17 mouse cellular contexts compared by ENCODE assay signal in genomic region chr8:121421009-121421408, GRCm38 (mm10).
A peak's percentile ranks its signal among the peaks of the same experiment; 100 is the strongest.
DNase-seq lines count a peak whose midpoint lies in the region; ATAC-seq and TF ChIP-seq lines count a peak whose summit lies in the region.
"Had no signal": no experiment of that assay in that cellular context is flagged by ENCODE, and none has a peak within 500 bp of the region (broad histone marks: within the 10 kb centered on the region; RNA-seq: fewer than 3 reads in every experiment).

No protein-coding gene starts in this region.

- no peak for TF ChIP-seq POLR2A in cortical plate, adult 2 months (IDR thresholded peaks at IDR 0.05; ENCODE audit: extremely low read depth, insufficient read depth, low read length)

- H3K4me1 ChIP-seq in cortical plate, adult 2 months (ENCODE audit: control insufficient read depth, insufficient read depth, low read length): no peaks in the 10 kb centered on the region
- peaks cover 0 to 5% of the 10 kb centered on the region in 2 experiments; a peak in 2 of 4 replicates for H3K4me1 ChIP-seq in liver, embryonic 14.5 days (replicated peaks; ENCODE audit: control insufficient read depth in 2 of 2, insufficient read depth in 2 of 2, low read length in 1 of 2)
- H3K4me1 ChIP-seq: midbrain, embryonic 13.5 days had no signal

- peak overlapping the region; percentile 44; the same call in 1 of the 2 replicates for H3K27ac ChIP-seq in layer of hippocampus, adult 2 months
- peak overlapping the region; percentile 38; the same call in 1 of the 2 replicates for H3K27ac ChIP-seq in cortical plate, adult 2 months (ENCODE audit: insufficient read depth, low read length)
- H3K27ac ChIP-seq in liver, embryonic 14.5 days: no peak overlapping the region
- H3K27ac ChIP-seq: heart, embryonic 15.5 days; hindbrain, postnatal 0 days; kidney, embryonic 15.5 days; midbrain, embryonic 13.5 days had no signal

- H3K27me3 ChIP-seq in liver, embryonic 14.5 days (ENCODE audit: control insufficient read depth, insufficient read depth, low read length): no peaks in the 10 kb centered on the region
- H3K27me3 ChIP-seq: heart, embryonic 15.5 days; kidney, embryonic 15.5 days; midbrain, embryonic 13.5 days had no signal

- no peak for TF ChIP-seq EP300 in liver, embryonic 14.5 days (IDR thresholded peaks at IDR 0.05; ENCODE audit: low read depth)

- H3K9me3 ChIP-seq in liver, embryonic 14.5 days (ENCODE audit: control insufficient read depth, low read length): no peaks in the 10 kb centered on the region
- H3K9me3 ChIP-seq: heart, embryonic 15.5 days; midbrain, embryonic 13.5 days had no signal

- no peak for DNase-seq in layer of hippocampus, adult 2 months (ENCODE audit: low spot score in 2 of 2)
- DNase-seq in layer of hippocampus, adult 9-10 months (ENCODE audit: low spot score): no peak
- peak in 1 of 3 experiments; percentile 20 for DNase-seq in liver, embryonic 14.5 days (ENCODE audit: low read depth in 3 of 3, low spot score in 3 of 3)
- peak; percentile 68 for DNase-seq in lung, postnatal 36 days
- DNase-seq in testis, postnatal 14 days (ENCODE audit: low spot score): no peak
- DNase-seq in T-cell, adult 2 months (ENCODE audit: low spot score): no peak
- no peak for DNase-seq in layer of hippocampus, postnatal 25 days (ENCODE audit: extremely low spot score in 1 of 2, low spot score in 1 of 2)
- DNase-seq: B cell, adult 2 months; gastrocnemius, postnatal 36 days; spleen, adult 18-20 months; thymus, adult 2 months had no signal

- H3K4me3 ChIP-seq in layer of hippocampus, adult 2 months: no peak overlapping the region
- H3K4me3 ChIP-seq in cortical plate, adult 2 months (ENCODE audit: insufficient read depth, low read length): no peak overlapping the region
- no peak overlapping the region for H3K4me3 ChIP-seq in liver, embryonic 14.5 days (ENCODE audit: insufficient read depth in 1 of 2, low read depth in 2 of 2, low read length in 2 of 2)
- H3K4me3 ChIP-seq: erythroblast, embryonic 14.5 days; heart, embryonic 15.5 days; kidney, embryonic 15.5 days; midbrain, embryonic 13.5 days had no signal

- H3K9ac ChIP-seq in liver, embryonic 14.5 days (replicated peaks): no peak overlapping the region
- H3K9ac ChIP-seq: heart, embryonic 15.5 days; kidney, embryonic 15.5 days; midbrain, embryonic 13.5 days had no signal

- H3K36me3 ChIP-seq in liver, embryonic 14.5 days (replicated peaks; ENCODE audit: control insufficient read depth, insufficient read depth, low read depth): no peaks in the 10 kb centered on the region
- H3K36me3 ChIP-seq: heart, embryonic 15.5 days; kidney, embryonic 15.5 days; midbrain, embryonic 13.5 days had no signal

- H3K4me2 ChIP-seq in liver, embryonic 14.5 days (ENCODE audit: low read depth): no peak overlapping the region
- H3K4me2 ChIP-seq: heart, embryonic 15.5 days; kidney, embryonic 15.5 days; midbrain, embryonic 13.5 days had no signal

- ATAC-seq in liver, embryonic 14.5 days (ENCODE audit: insufficient read depth): 0 out of 2 replicates have a peak, but pooled peaks have one; percentile 26
- ATAC-seq: hindbrain, postnatal 0 days; midbrain, embryonic 13.5 days had no signal

- no peak for TF ChIP-seq CTCF in layer of hippocampus, adult 2 months (conservative IDR thresholded peaks at IDR 0.05)
- no peak for TF ChIP-seq CTCF in cortical plate, adult 2 months (IDR thresholded peaks at IDR 0.05; ENCODE audit: extremely low read depth, insufficient read depth, low read length)
- no peak for TF ChIP-seq CTCF in liver, embryonic 14.5 days (IDR thresholded peaks at IDR 0.05; ENCODE audit: low read depth)

- WGBS in liver, embryonic 14.5 days (ENCODE audit: insufficient replicate concordance): 63% methylated on average over 5 of the region's 5 CpGs
